ENCODE assay signal across 8 mouse cellular contexts in the genomic region with DNA sequence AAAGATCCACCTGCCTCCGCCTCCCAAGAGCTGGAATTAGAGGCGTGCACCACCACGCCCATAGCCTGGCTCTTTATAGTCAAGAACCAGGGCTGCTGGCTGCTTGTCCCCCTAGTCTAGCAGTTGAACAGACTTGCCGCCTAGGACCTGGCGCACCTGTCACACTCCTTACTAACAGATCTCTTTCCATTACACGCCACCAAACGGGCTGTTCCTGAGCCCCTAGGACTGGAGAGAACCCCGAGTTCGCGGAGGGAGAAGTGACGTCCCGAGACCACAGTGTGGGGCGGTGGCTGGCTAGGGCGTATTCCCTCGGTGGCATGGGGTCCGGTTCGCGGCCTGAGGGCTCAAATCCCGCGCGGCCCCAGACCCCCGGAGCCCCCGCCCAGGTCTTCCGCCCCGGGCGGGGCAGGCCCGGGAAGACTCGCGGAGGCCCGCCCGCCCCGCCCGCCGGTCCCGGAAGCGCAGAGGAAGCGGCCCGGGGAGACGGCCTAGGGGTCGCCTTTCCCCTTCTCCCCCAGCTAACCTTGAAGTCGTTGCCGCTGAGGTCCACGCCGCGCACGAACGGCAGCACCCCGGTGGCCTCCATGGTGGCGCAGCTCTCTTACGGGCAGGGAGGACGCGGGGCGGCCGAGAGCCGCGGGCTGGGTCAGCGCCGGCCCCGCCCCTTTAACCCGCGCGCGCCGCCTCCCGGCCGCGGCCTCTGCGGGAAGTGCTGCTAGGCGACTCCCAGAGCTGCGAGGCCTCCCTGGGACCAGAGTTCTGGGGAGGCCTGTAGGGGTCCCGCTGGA. TPM values are rescaled to one million over a fixed set of nuclear protein-coding genes. Genes with fewer than 3 reads are reported as not detected.
DNase-seq lines count a peak whose midpoint lies in the region; ATAC-seq and TF ChIP-seq lines count a peak whose summit lies in the region.

A gene (minus strand): TSS at position 663 of the 791 bp plus-strand sequence.

- H3K27me3 ChIP-seq in embryonic facial prominence, embryonic 11.5 days (ENCODE audit: control insufficient read depth, insufficient read depth, low read length): no peaks in the 10 kb centered on the region
- H3K27me3 ChIP-seq in limb, embryonic 13.5 days: no peaks in the 10 kb centered on the region
- H3K27me3 ChIP-seq in midbrain, embryonic 15.5 days (replicated peaks): no peaks in the 10 kb centered on the region
- no peaks in the 10 kb centered on the region for H3K27me3 ChIP-seq in spleen, adult 2 months (ENCODE audit: control insufficient read depth, insufficient read depth, low read length)

- under 1% methylated on average over 70 of the region's 71 CpGs for WGBS in embryonic facial prominence, embryonic 11.5 days
- WGBS in limb, embryonic 13.5 days: under 1% methylated on average over 68 of the region's 71 CpGs
- under 1% methylated on average over 69 of the region's 71 CpGs for WGBS in midbrain, embryonic 15.5 days
- WGBS in spleen, adult 2 months: 1% methylated on average over 55 of the region's 71 CpGs

- peak; percentile 46; the same call in 1 of the 2 replicates for TF ChIP-seq CTCF in spleen, adult 2 months (IDR thresholded peaks at IDR 0.05; ENCODE audit: extremely low read depth, insufficient read depth, insufficient read length, insufficient replicate concordance)

- H3K4me1 ChIP-seq in embryonic facial prominence, embryonic 11.5 days (ENCODE audit: control insufficient read depth, insufficient read depth, low read length): peaks cover 3% of the 10 kb centered on the region; the same call in 1 of the 2 replicates
- peaks cover 25% of the 10 kb centered on the region for H3K4me1 ChIP-seq in limb, embryonic 13.5 days
- peaks cover 33% of the 10 kb centered on the region for H3K4me1 ChIP-seq in midbrain, embryonic 15.5 days
- peaks cover 10% of the 10 kb centered on the region; the same call in 1 of the 2 replicates for H3K4me1 ChIP-seq in spleen, adult 2 months (ENCODE audit: control insufficient read depth, insufficient read depth, insufficient read length)

- H3K27ac ChIP-seq in embryonic facial prominence, embryonic 11.5 days (replicated peaks; ENCODE audit: low read depth, low read length): peak within 1 kb of the TSS; percentile 76
- peak within 1 kb of the TSS; percentile 89 for H3K27ac ChIP-seq in limb, embryonic 13.5 days
- peak within 1 kb of the TSS; percentile 84 for H3K27ac ChIP-seq in midbrain, embryonic 15.5 days
- peak within 1 kb of the TSS; percentile 92 for H3K27ac ChIP-seq in spleen, adult 2 months (ENCODE audit: insufficient read depth, low read length)

- peak; percentile 46 for ATAC-seq in embryonic facial prominence, embryonic 11.5 days (replicated peaks; ENCODE audit: insufficient number of reproducible peaks, low FRiP score, low TSS enrichment, low read depth)
- ATAC-seq in limb, embryonic 13.5 days (ENCODE audit: low FRiP score, low read depth): peak; percentile 69
- ATAC-seq in midbrain, embryonic 15.5 days (replicated peaks): peak; percentile 69

- H3K4me3 ChIP-seq in embryonic facial prominence, embryonic 11.5 days (ENCODE audit: low read depth, low read length): peak within 1 kb of the TSS; percentile 86
- H3K4me3 ChIP-seq in limb, embryonic 13.5 days: peak within 1 kb of the TSS; percentile 80
- peak within 1 kb of the TSS; percentile 56 for H3K4me3 ChIP-seq in midbrain, embryonic 15.5 days
- H3K4me3 ChIP-seq in spleen, adult 2 months (ENCODE audit: extremely low read depth, insufficient read depth, insufficient read length): peak within 1 kb of the TSS; percentile 99

- peak within 1 kb of the TSS; percentile 78 for H3K4me2 ChIP-seq in embryonic facial prominence, embryonic 11.5 days (ENCODE audit: low read depth, low read length)
- H3K4me2 ChIP-seq in limb, embryonic 13.5 days (replicated peaks): peak within 1 kb of the TSS; percentile 80
- peak within 1 kb of the TSS; percentile 81 for H3K4me2 ChIP-seq in midbrain, embryonic 15.5 days

- peak; percentile 88 for DNase-seq in 3134 (ENCODE audit: extremely low read depth, insufficient read length, low spot score)
- DNase-seq in adrenal gland, postnatal 14 days: peak; percentile 92
- peak; percentile 85 for DNase-seq in embryonic facial prominence, embryonic 11.5 days (ENCODE audit: low spot score)
- peak; percentile 98 for DNase-seq in heart, adult 11 months
- peak; percentile 88 for DNase-seq in kidney, adult 18-20 months
- peak; percentile 56 to 79 for DNase-seq in spleen, adult 2 months (ENCODE audit: low read depth in 1 of 2, low spot score in 2 of 2)

- H3K9ac ChIP-seq in embryonic facial prominence, embryonic 11.5 days (replicated peaks; ENCODE audit: low read length): peak within 1 kb of the TSS; percentile 91
- H3K9ac ChIP-seq in limb, embryonic 13.5 days: peak within 1 kb of the TSS; percentile 83
- H3K9ac ChIP-seq in midbrain, embryonic 15.5 days: peak within 1 kb of the TSS; percentile 78

- H3K36me3 ChIP-seq in embryonic facial prominence, embryonic 11.5 days (replicated peaks; ENCODE audit: control insufficient read depth, insufficient read depth, low read depth, low read length): peaks cover 5% of the 10 kb centered on the region
- H3K36me3 ChIP-seq in limb, embryonic 13.5 days: peaks cover 49% of the 10 kb centered on the region
- H3K36me3 ChIP-seq in midbrain, embryonic 15.5 days (replicated peaks): peaks cover 27% of the 10 kb centered on the region
- peaks cover 16% of the 10 kb centered on the region for H3K36me3 ChIP-seq in spleen, adult 2 months (ENCODE audit: control insufficient read depth, insufficient read depth, low read length)

- TF ChIP-seq POLR2A in spleen, adult 2 months (IDR thresholded peaks at IDR 0.05; ENCODE audit: low read depth, low read length): peak; percentile 38; the same call in 1 of the 2 replicates

- no peaks in the 10 kb centered on the region for H3K9me3 ChIP-seq in embryonic facial prominence, embryonic 11.5 days (replicated peaks; ENCODE audit: control insufficient read depth, low read length)
- H3K9me3 ChIP-seq in limb, embryonic 13.5 days: no peaks in the 10 kb centered on the region
- H3K9me3 ChIP-seq in midbrain, embryonic 15.5 days: no peaks in the 10 kb centered on the region

RNA-seq across cellular contexts. Expression of the gene that starts here (rescaled TPM):
- 126 and 137 TPM in 2 replicates for total RNA-seq in adrenal gland, postnatal 14 days (2021)
- 50.5 and 56.9 TPM in 2 replicates for polyA plus RNA-seq in embryonic facial prominence, embryonic 11.5 days (2014; fragmentation: Nextera tagmentation; extraction: Ambion mirVana)
- 65.2 and 68.1 TPM in 2 replicates for polyA plus RNA-seq in limb, embryonic 13.5 days (2015; fragmentation: Nextera tagmentation; extraction: Ambion mirVana)
- 81.5 and 83.4 TPM in 2 replicates for polyA plus RNA-seq in midbrain, embryonic 15.5 days (2015; fragmentation: Nextera tagmentation; extraction: Ambion mirVana)
- 164 and 199 TPM in 2 replicates for polyA plus RNA-seq in spleen, adult 2 months (2012; rRNA removed)

Comparison
In these comparisons a context has a peak if more than half of its experiments do, and no peak if none do; other contexts are left out.
1. Peak in every context shown above with its lines: DNase-seq, ATAC-seq, H3K4me3 ChIP-seq and H3K27ac ChIP-seq.